ENCODE assay signal across 11 mouse cellular contexts in genomic region chr12:17238588-17239427, GRCm38 (mm10). TPM values are rescaled to one million over a fixed set of nuclear protein-coding genes. Genes with fewer than 3 reads are reported as not detected.
DNase-seq lines count a peak whose midpoint lies in the region; ATAC-seq and TF ChIP-seq lines count a peak whose summit lies in the region.
"Had no signal": no experiment of that assay in that cellular context is flagged by ENCODE, and none has a peak within 500 bp of the region (broad histone marks: within the 10 kb centered on the region; RNA-seq: fewer than 3 reads in every experiment).

No protein-coding gene starts in this region.

- 0 out of 2 replicates have a peak, but pooled peaks have one; percentile 39 for ATAC-seq in kidney, embryonic 14.5 days (ENCODE audit: low FRiP score, low TSS enrichment)
- no peak for ATAC-seq in kidney, embryonic 15.5 days (replicated peaks; ENCODE audit: low FRiP score)
- peak; percentile 86 for ATAC-seq in forebrain, embryonic 11.5 days (replicated peaks; ENCODE audit: low FRiP score)
- peak; percentile 60 for ATAC-seq in limb, embryonic 12.5 days (ENCODE audit: insufficient number of reproducible peaks, insufficient read depth, low FRiP score, low TSS enrichment, low read depth)

- H3K4me2 ChIP-seq in kidney, embryonic 14.5 days (replicated peaks; ENCODE audit: low read depth, low read length) = no peak overlapping the region
- no peak overlapping the region for H3K4me2 ChIP-seq in kidney, embryonic 15.5 days
- H3K4me2 ChIP-seq in forebrain, embryonic 11.5 days (ENCODE audit: low read depth, low read length, severe bottlenecking) = no peak overlapping the region
- H3K4me2 ChIP-seq in limb, embryonic 12.5 days = peak overlapping the region; percentile 13; the same call in 1 of the 2 replicates

- no peak for TF ChIP-seq CTCF in brain, embryonic 14.5 days (IDR thresholded peaks at IDR 0.05; ENCODE audit: borderline replicate concordance, extremely low read depth, insufficient read depth, insufficient read length)

- 0 out of 2 replicates have a peak, but pooled peaks cover 3% of the 10 kb centered on the region for H3K4me1 ChIP-seq in kidney, embryonic 14.5 days (ENCODE audit: control insufficient read depth, insufficient read depth, low read length)
- H3K4me1 ChIP-seq in kidney, embryonic 15.5 days = peaks cover 7% of the 10 kb centered on the region
- peaks cover 6% of the 10 kb centered on the region; the same call in 1 of the 2 replicates for H3K4me1 ChIP-seq in forebrain, embryonic 11.5 days (replicated peaks; ENCODE audit: control insufficient read depth, insufficient read depth, low read length)
- peaks cover 11% of the 10 kb centered on the region for H3K4me1 ChIP-seq in limb, embryonic 12.5 days (replicated peaks)

- 39% methylated on average over 12 of the region's 12 CpGs for WGBS in kidney, embryonic 14.5 days
- 41% methylated on average over 12 of the region's 12 CpGs for WGBS in kidney, embryonic 15.5 days
- 37% methylated on average over 12 of the region's 12 CpGs for WGBS in forebrain, embryonic 11.5 days
- 23% methylated on average over 12 of the region's 12 CpGs for WGBS in limb, embryonic 12.5 days

- H3K9ac ChIP-seq in kidney, embryonic 14.5 days (ENCODE audit: low read depth, low read length) = no peak overlapping the region
- no peak overlapping the region for H3K9ac ChIP-seq in kidney, embryonic 15.5 days
- no peak overlapping the region for H3K9ac ChIP-seq in forebrain, embryonic 11.5 days (ENCODE audit: low read length)
- no peak overlapping the region for H3K9ac ChIP-seq in limb, embryonic 12.5 days (replicated peaks)

- no peak overlapping the region for H3K27ac ChIP-seq in kidney, embryonic 14.5 days (ENCODE audit: low read depth, low read length)
- H3K27ac ChIP-seq in kidney, embryonic 15.5 days = no peak overlapping the region
- peak overlapping the region; percentile 32; the same call in 1 of the 2 replicates for H3K27ac ChIP-seq in forebrain, embryonic 11.5 days (ENCODE audit: low read depth, low read length)
- H3K27ac ChIP-seq in limb, embryonic 12.5 days = peak overlapping the region; percentile 74

- H3K9me3 ChIP-seq in kidney, embryonic 14.5 days (ENCODE audit: control insufficient read depth, low read length) = no peaks in the 10 kb centered on the region
- 0 out of 2 replicates have a peak, but pooled peaks cover 3% of the 10 kb centered on the region for H3K9me3 ChIP-seq in kidney, embryonic 15.5 days (replicated peaks)
- no peaks in the 10 kb centered on the region for H3K9me3 ChIP-seq in forebrain, embryonic 11.5 days (ENCODE audit: control insufficient read depth, low read length)
- peaks cover 5% of the 10 kb centered on the region; the same call in 1 of the 2 replicates for H3K9me3 ChIP-seq in limb, embryonic 12.5 days

- no peaks in the 10 kb centered on the region for H3K27me3 ChIP-seq in kidney, embryonic 14.5 days (ENCODE audit: control insufficient read depth, insufficient read depth, low read length)
- H3K27me3 ChIP-seq in kidney, embryonic 15.5 days = no peaks in the 10 kb centered on the region
- no peaks in the 10 kb centered on the region for H3K27me3 ChIP-seq in forebrain, embryonic 11.5 days (ENCODE audit: control insufficient read depth, insufficient read depth, low read length)
- peaks cover 6% of the 10 kb centered on the region for H3K27me3 ChIP-seq in limb, embryonic 12.5 days
- H3K27me3 ChIP-seq: CH12.LX had no signal

- no peaks in the 10 kb centered on the region for H3K36me3 ChIP-seq in kidney, embryonic 14.5 days (ENCODE audit: control insufficient read depth, insufficient read depth, low read length)
- H3K36me3 ChIP-seq in kidney, embryonic 15.5 days = no peaks in the 10 kb centered on the region
- H3K36me3 ChIP-seq in forebrain, embryonic 11.5 days (ENCODE audit: control insufficient read depth, insufficient read depth, low read length) = no peaks in the 10 kb centered on the region
- H3K36me3 ChIP-seq in limb, embryonic 12.5 days = no peaks in the 10 kb centered on the region

- TF ChIP-seq POLR2A in brain, embryonic 14.5 days (IDR thresholded peaks at IDR 0.05; ENCODE audit: borderline replicate concordance, extremely low read depth, insufficient read depth, insufficient read length, poor library complexity, severe bottlenecking) = no peak

- H3K4me3 ChIP-seq in kidney, embryonic 14.5 days (ENCODE audit: low read length) = no peak overlapping the region
- no peak overlapping the region for H3K4me3 ChIP-seq in kidney, embryonic 15.5 days (replicated peaks)
- H3K4me3 ChIP-seq in forebrain, embryonic 11.5 days (ENCODE audit: low read depth, low read length) = no peak overlapping the region
- H3K4me3 ChIP-seq in limb, embryonic 12.5 days (replicated peaks) = no peak overlapping the region

- peak; percentile 88 for DNase-seq in brain, embryonic 14.5 days (ENCODE audit: low read depth)
- DNase-seq in forebrain, embryonic 11.5 days (ENCODE audit: low spot score) = peak; percentile 80
- no peak for DNase-seq in ovary, postnatal 10 days (ENCODE audit: low spot score)
- no peak for DNase-seq in thymus, postnatal 10 days (ENCODE audit: low spot score in 2 of 2)
- no peak for DNase-seq in left cerebral cortex, postnatal 10 days (ENCODE audit: extremely low spot score in 1 of 2, low spot score in 2 of 2)
- DNase-seq: gastrocnemius, postnatal 36 days; heart, postnatal 36 days had no signal

- intact Hi-C loops in left cerebral cortex, postnatal 10 days (cut with DNase I) = no loop called here

RNA-seq across cellular contexts. Expression of gene Pdia6, which starts 27.5 kb away (rescaled TPM):
- 502 and 534 TPM in 2 replicates for polyA plus RNA-seq in kidney, embryonic 14.5 days (2014; fragmentation: Nextera tagmentation; extraction: Ambion mirVana)
- polyA plus RNA-seq in kidney, embryonic 15.5 days (2015; fragmentation: Nextera tagmentation; extraction: Ambion mirVana) = 614 and 635 TPM in 2 replicates
- 178 and 194 TPM in 2 replicates for polyA plus RNA-seq in brain, embryonic 14.5 days (2012; rRNA removed)
- 511 and 517 TPM in 2 replicates for polyA plus RNA-seq in forebrain, embryonic 11.5 days (2014; fragmentation: Nextera tagmentation; extraction: Ambion mirVana)
- 582 and 622 TPM in 2 replicates for polyA plus RNA-seq in limb, embryonic 12.5 days (2016; fragmentation: Nextera tagmentation; extraction: Ambion mirVana)
- 100 to 1,000 TPM; 104 to 113 TPM for total RNA-seq in left cerebral cortex, postnatal 10 days (2021)

Comparison
In these comparisons a context has a peak if more than half of its experiments do, and no peak if none do; other contexts are left out.
1. H3K27ac ChIP-seq: peak in forebrain, embryonic 11.5 days (single experiment) and limb, embryonic 12.5 days (single experiment); none in kidney, embryonic 14.5 days (single experiment) and kidney, embryonic 15.5 days (single experiment).
2. DNase-seq: peak in brain, embryonic 14.5 days (single experiment) and forebrain, embryonic 11.5 days (single experiment); none in ovary, postnatal 10 days (single experiment), thymus, postnatal 10 days (0 of 2) and left cerebral cortex, postnatal 10 days (0 of 2).